Mouse (Mus musculus) myocyte (in vitro differentiated cells): ENCODE measurements at regions not wholly inside any gene's neighbourhood (a gene's known extent, or its start where the extent isn't known, plus 50 kb on each side); places are given as distances from the start of the nearest gene placed in this dataset.

Experiments used
- H3K27me3 ChIP-seq: one replicate; pipeline ENCODE4 v1.6.1; 2011; ENCODE audit not compliant: control insufficient read depth, insufficient read depth, insufficient read length
- H3K36me3 ChIP-seq: one replicate; pipeline ENCODE4 v1.6.1; 2011; ENCODE audit not compliant: control insufficient read depth, insufficient read depth
- H3K4me2 ChIP-seq: one replicate; pipeline ENCODE4 v1.6.1; 2011; ENCODE audit warnings: low read depth, control low read depth
- H3K4me3 ChIP-seq: one replicate; pipeline ENCODE4 v1.5.1; 2011; ENCODE audit warnings: mild to moderate bottlenecking, control low read depth, moderate library complexity
- H3K79me2 ChIP-seq: one replicate; pipeline ENCODE4 v1.6.1; 2011; ENCODE audit not compliant: control insufficient read depth, insufficient read depth
- H3ac ChIP-seq: one replicate; pipeline ENCODE4 v1.6.1; 2011; ENCODE audit not compliant: control insufficient read depth, insufficient read length
- CEBPB ChIP-seq: IDR thresholded peaks from 2 replicates; pipeline ENCODE4 v1.6.1; 2011; ENCODE audit warnings: mild to moderate bottlenecking, moderate library complexity; ENCODE audit not compliant: poor library complexity, insufficient read depth, severe bottlenecking
- E2F4 ChIP-seq: IDR thresholded peaks from one replicate; pipeline ENCODE4 v1.6.1; 2011; ENCODE audit warnings: mild to moderate bottlenecking, control low read depth, moderate library complexity; ENCODE audit not compliant: insufficient read depth
- MAX ChIP-seq: IDR thresholded peaks from one replicate; pipeline ENCODE4 v1.6.1; 2011; ENCODE audit warnings: low read depth, mild to moderate bottlenecking, control low read depth
- MYOD1 ChIP-seq, 3 experiments: IDR thresholded peaks; one replicate each; pipeline ENCODE4 v1.6.1; 2011; ENCODE audit warnings: control low read depth in 2 of 3, low read depth in 2 of 3, mild to moderate bottlenecking in 2 of 3, moderate library complexity in 1 of 3; ENCODE audit not compliant: insufficient read length in 2 of 3, control insufficient read depth in 1 of 3
- MYOG ChIP-seq, 3 experiments: IDR thresholded peaks; one replicate each; pipeline ENCODE4 v1.6.1; 2011; ENCODE audit warnings: control low read depth in 2 of 3, low read depth in 2 of 3, mild to moderate bottlenecking in 2 of 3; ENCODE audit not compliant: insufficient read length in 2 of 3, control insufficient read depth in 1 of 3, insufficient read depth in 1 of 3
- POLR2A ChIP-seq: IDR thresholded peaks from one replicate; pipeline ENCODE4 v1.6.1; 2011; ENCODE audit warnings: low read depth, mild to moderate bottlenecking, control low read depth, moderate library complexity; ENCODE audit not compliant: insufficient read length
- POLR2AphosphoS2 ChIP-seq: IDR thresholded peaks from one replicate; pipeline ENCODE4 v1.6.1; 2011; ENCODE audit warnings: low read depth, control low read depth; ENCODE audit not compliant: insufficient read length
- REST ChIP-seq: IDR thresholded peaks from one replicate; pipeline ENCODE4 v1.6.1; 2011; ENCODE audit warnings: mild to moderate bottlenecking, control low read depth, moderate library complexity; ENCODE audit not compliant: insufficient read depth, insufficient read length
- SRF ChIP-seq: IDR thresholded peaks from one replicate; pipeline ENCODE4 v1.6.1; 2011; ENCODE audit warnings: low read depth; ENCODE audit not compliant: control insufficient read depth, insufficient read length
- TCF12 ChIP-seq: IDR thresholded peaks from one replicate; pipeline ENCODE4 v1.6.1; 2011; ENCODE audit warnings: mild to moderate bottlenecking, control low read depth; ENCODE audit not compliant: poor library complexity, insufficient read depth, severe bottlenecking
- TCF3 ChIP-seq: IDR thresholded peaks from one replicate; pipeline ENCODE4 v1.6.1; 2011; ENCODE audit warnings: low read depth, control low read depth; ENCODE audit not compliant: insufficient read length
- USF1 ChIP-seq: IDR thresholded peaks from one replicate; pipeline ENCODE4 v1.6.1; 2011; ENCODE audit warnings: low read depth, mild to moderate bottlenecking, control low read depth, moderate library complexity

- Histone ChIP-seq H3K79me2 (no peaks in the 10 kb centered on the region), H3K4me2 (no peak overlapping the region), H3K27me3 (no peaks in the 10 kb centered on the region), H3ac (no peak overlapping the region), H3K4me3 (no peak overlapping the region), H3K36me3 (no peaks in the 10 kb centered on the region)
- TF ChIP-seq REST (no peak), MYOD1 (IDR thresholded peaks at IDR 0.05; ENCODE audit: control insufficient read depth in 1 of 3, insufficient read length in 2 of 3, low read depth in 2 of 3) (no peak), CEBPB (no peak), SRF (no peak), POLR2A (no peak), POLR2AphosphoS2 (no peak), TCF3 (no peak), MYOG (IDR thresholded peaks at IDR 0.05; ENCODE audit: control insufficient read depth in 1 of 3, insufficient read depth in 1 of 3, insufficient read length in 2 of 3, low read depth in 2 of 3) (no peak), TCF12 (no peak), USF1 (no peak), MAX (no peak), E2F4 (no peak)
Measured at GRCm38 (mm10) chr14:123133979-123134378, 150.1 kb upstream of the Tmtc4 start.

GRCm38 (mm10) chr14:123120361-123120760 is 136.5 kb upstream of the Tmtc4 start:
- no peak overlapping the region for H3K4me3 ChIP-seq
- H3K4me2 ChIP-seq, result no peak overlapping the region
- no peaks in the 10 kb centered on the region for H3K36me3 ChIP-seq
- TF ChIP-seq E2F4 (no peak), MAX (no peak), TCF3 (no peak), MYOD1 (IDR thresholded peaks at IDR 0.05; ENCODE audit: control insufficient read depth in 1 of 3, insufficient read length in 2 of 3, low read depth in 2 of 3) (no peak), USF1 (no peak), TCF12 (no peak), POLR2AphosphoS2 (no peak), POLR2A (no peak)
- no peaks in the 10 kb centered on the region for H3K79me2 ChIP-seq
- H3K27me3 ChIP-seq, result no peaks in the 10 kb centered on the region
- no peak overlapping the region for H3ac ChIP-seq

DNA sequence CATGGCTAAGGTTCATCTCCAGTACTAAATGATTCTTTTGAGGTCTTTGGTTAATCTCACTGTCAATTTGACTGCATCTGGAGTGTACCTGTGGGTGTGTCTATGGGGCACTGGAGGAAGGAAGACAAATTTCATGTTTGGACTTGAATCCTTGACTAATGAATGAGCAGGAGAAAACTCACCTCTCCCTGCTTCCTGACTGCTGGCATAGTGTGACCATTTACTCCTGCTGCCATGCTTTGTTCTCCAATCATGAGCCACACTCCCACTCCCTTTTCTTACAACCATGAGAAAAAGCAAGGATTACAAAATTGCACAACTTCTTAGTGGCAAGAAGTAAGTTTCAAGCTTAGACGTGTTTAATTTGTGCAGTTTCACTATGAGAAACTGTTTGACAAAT is 132.5 kb upstream of the Tmtc4 start:
- H3K36me3 ChIP-seq, result no peaks in the 10 kb centered on the region
- no peaks in the 10 kb centered on the region for H3K79me2 ChIP-seq
- H3K27me3 ChIP-seq, result no peaks in the 10 kb centered on the region
- no peak overlapping the region for H3K4me3 ChIP-seq
- H3K4me2 ChIP-seq, result no peak overlapping the region
- no peak overlapping the region for H3ac ChIP-seq
- TF ChIP-seq CEBPB, result no peak
- TF ChIP-seq MAX, result no peak
- no peak for TF ChIP-seq TCF12
- no peak for TF ChIP-seq MYOG (IDR thresholded peaks at IDR 0.05; ENCODE audit: control insufficient read depth in 1 of 3, insufficient read depth in 1 of 3, insufficient read length in 2 of 3, low read depth in 2 of 3)
- TF ChIP-seq TCF3, result no peak
- no peak for TF ChIP-seq POLR2A
- no peak for TF ChIP-seq REST
- TF ChIP-seq MYOD1 (IDR thresholded peaks at IDR 0.05; ENCODE audit: control insufficient read depth in 1 of 3, insufficient read length in 2 of 3, low read depth in 2 of 3), result no peak
- TF ChIP-seq SRF, result no peak
- TF ChIP-seq USF1, result no peak
- no peak for TF ChIP-seq E2F4

- Histone ChIP-seq H3K4me2 (no peak overlapping the region), H3K27me3 (no peaks in the 10 kb centered on the region), H3K36me3 (no peaks in the 10 kb centered on the region), H3ac (no peak overlapping the region), H3K4me3 (no peak overlapping the region), H3K79me2 (no peaks in the 10 kb centered on the region)
- TF ChIP-seq REST (no peak), TCF3 (no peak), TCF12 (no peak), SRF (no peak), E2F4 (no peak), MAX (no peak), MYOG (IDR thresholded peaks at IDR 0.05; ENCODE audit: control insufficient read depth in 1 of 3, insufficient read depth in 1 of 3, insufficient read length in 2 of 3, low read depth in 2 of 3) (no peak), MYOD1 (IDR thresholded peaks at IDR 0.05; ENCODE audit: control insufficient read depth in 1 of 3, insufficient read length in 2 of 3, low read depth in 2 of 3) (no peak), POLR2A (no peak), USF1 (no peak), CEBPB (no peak), POLR2AphosphoS2 (no peak)
Measured at GRCm38 (mm10) chr14:123110533-123110932, 126.7 kb upstream of the Tmtc4 start.

GRCm38 (mm10) chr14:123100371-123100770 is 116.5 kb upstream of the Tmtc4 start:
- Histone ChIP-seq H3ac (no peak overlapping the region), H3K27me3 (no peaks in the 10 kb centered on the region), H3K79me2 (no peaks in the 10 kb centered on the region), H3K36me3 (no peaks in the 10 kb centered on the region), H3K4me2 (no peak overlapping the region), H3K4me3 (no peak overlapping the region)
- TF ChIP-seq SRF, result no peak
